Mouse (Mus musculus): ENCODE data around the gene Vdac2.

- TF ChIP-seq CTCF (IDR thresholded peaks at IDR 0.05; ENCODE audit: control insufficient read depth, insufficient read depth, insufficient read length) = no peak
- TF ChIP-seq MYOD1 (IDR thresholded peaks at IDR 0.05; ENCODE audit: control insufficient read depth, insufficient read length, low read depth) = no peak
- no peak for TF ChIP-seq USF1 (IDR thresholded peaks at IDR 0.05; ENCODE audit: low read depth)
- TF ChIP-seq CEBPB (IDR thresholded peaks at IDR 0.05; ENCODE audit: low read depth) = no peak
- TF ChIP-seq MYOG (IDR thresholded peaks at IDR 0.05; ENCODE audit: control insufficient read depth, extremely low read depth, insufficient read length) = no peak
Observed at GRCm38 (mm10) chr14:21854271-21854670, 29.2 kb downstream of the Vdac2 start.
